Mouse (Mus musculus): Measurements from ENCODE around the gene Gal3st3.
"Not testable (repeated sequence)": the region's sequence is repeated elsewhere in the genome, so short reads cannot be mapped to it uniquely, and the experiment has no call there.

Gal3st3 gene

DNA sequence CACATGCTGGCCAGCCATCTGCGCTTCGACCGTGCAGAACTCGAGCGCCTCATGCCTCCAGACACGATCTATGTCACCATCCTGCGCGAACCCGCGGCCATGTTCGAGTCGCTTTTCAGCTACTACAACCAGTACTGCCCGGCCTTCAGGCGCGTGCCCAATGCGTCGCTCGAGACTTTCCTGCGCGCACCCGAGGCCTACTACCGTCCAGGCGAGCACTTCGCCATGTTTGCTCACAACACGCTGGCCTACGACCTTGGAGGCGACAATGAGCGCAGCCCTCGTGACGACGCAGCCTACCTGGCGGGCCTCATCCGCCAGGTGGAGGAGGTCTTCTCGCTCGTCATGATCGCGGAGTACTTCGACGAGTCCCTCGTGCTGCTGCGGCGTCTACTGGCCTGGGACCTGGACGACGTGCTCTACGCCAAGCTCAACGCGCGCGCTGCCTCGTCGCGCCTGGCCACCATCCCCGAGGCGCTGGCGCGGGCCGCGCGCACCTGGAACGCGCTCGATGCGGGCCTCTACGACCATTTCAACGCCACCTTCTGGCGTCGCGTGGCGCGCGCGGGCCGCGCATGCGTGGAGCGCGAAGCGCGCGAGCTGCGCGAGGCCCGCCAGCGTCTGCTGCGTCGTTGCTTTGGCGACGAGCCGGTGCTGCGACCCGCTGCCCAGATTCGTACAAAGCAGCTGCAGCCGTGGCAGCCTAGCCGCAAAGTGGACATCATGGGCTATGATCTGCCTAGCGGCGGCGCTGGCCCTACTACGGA, 9.0 kb downstream of the Gal3st3 start:
- DNase-seq (ENCODE audit: low spot score in 2 of 2), result no peak

- no peak for DNase-seq (ENCODE audit: low spot score in 2 of 2)
Observed at GRCm38 (mm10) chr19:5309025-5309424, 10.9 kb downstream of the Gal3st3 start.

DNA sequence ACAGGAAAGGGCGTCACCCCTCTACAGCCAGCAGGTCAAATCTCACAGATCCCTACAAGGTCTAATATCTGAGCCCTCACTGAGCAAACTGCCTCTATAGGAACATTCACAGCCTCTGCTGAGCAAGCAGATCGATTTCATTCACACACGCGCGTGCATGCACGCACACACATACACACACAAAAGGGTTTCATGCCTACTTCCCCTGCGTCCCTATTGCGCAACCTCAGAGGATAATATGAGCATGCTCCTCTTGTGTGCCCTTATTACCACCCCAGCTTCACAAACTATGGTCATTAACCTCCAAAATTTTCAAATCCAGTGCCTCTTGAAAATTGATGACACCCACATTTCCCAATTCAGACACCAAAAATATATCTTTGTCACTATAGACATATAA, 15.1 kb downstream of the Gal3st3 start:
- no peak for DNase-seq (ENCODE audit: low spot score in 2 of 2)

DNA sequence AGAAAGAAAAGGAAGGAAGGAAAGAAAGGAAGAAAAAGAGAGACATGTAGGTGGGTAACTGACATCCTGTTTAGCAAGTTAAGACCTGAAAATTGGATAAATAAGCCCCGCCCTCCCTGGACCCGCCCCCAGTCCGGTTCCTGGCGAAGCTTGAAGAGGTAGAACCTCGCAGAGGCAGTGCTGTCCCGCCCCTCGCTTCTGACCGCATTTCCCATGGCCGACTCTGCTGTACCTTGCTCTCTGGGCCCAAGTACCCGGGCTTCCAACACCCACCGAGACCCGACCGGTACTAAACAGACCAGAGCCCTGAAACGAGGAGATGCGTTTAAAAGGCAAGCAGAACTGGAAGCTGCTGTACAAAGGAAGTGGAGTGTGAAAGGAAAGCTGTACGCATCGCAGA, 25.7 kb downstream of the Gal3st3 start:
- no peak for DNase-seq (ENCODE audit: low spot score in 2 of 2)

GRCm38 (mm10) chr19:5327970-5328369, 29.8 kb downstream of the Gal3st3 start:
- no peak for DNase-seq (ENCODE audit: low spot score in 2 of 2)

- no peak for DNase-seq (ENCODE audit: low spot score in 2 of 2)
Observed at GRCm38 (mm10) chr19:5334741-5335140, 36.6 kb downstream of the Gal3st3 start.

DNA sequence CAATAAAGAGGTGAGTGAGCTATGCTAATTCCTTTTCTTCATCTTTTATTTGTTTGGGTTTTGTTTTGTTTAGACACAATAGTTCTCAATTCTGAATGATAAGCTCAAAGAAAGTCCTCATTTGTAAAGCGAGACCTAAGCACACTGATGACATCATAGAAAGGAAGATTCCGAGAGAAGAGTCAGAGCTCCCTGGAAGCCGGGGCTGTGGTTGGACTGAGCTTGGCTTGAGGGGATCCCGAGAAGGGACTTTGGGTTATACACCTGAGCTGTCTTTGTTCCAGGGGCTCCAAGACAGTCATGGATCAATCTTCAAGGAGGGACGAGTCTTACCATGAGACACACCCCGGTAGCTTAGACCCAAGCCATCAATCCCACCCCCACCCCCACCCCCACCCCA, 37.3 kb downstream of the Gal3st3 start, which contains the start of gene Catsper1:
Catsper1 (plus strand) TSS at position 301 of the 400 bp plus-strand sequence.
- no peak for DNase-seq (ENCODE audit: low spot score in 2 of 2)

DNA sequence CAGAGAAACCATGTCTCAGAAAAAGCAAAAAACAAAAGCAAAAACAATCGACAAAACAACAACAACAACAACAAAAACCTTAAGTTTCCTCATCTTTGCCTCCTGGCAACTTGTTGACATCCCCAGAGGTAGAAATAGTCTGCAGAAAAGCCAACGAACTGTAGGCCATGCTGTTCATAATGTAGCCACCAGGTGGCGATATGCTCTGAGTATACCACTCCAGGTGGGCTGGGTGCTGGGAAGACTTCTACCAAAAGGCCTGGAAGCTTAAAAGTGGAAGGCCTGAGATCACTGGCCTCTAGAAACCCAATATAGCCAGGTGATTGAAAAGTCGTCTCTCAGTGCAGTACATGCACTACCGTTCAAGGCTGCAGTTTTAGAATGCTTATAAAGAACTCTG, 39.8 kb downstream of the Gal3st3 start:
- DNase-seq (ENCODE audit: low spot score in 2 of 2), result peak; percentile 44 to 69

- DNase-seq (ENCODE audit: low spot score in 2 of 2), result no peak
Observed at GRCm38 (mm10) chr19:5341360-5341759, 43.2 kb downstream of the Gal3st3 start.

DNA sequence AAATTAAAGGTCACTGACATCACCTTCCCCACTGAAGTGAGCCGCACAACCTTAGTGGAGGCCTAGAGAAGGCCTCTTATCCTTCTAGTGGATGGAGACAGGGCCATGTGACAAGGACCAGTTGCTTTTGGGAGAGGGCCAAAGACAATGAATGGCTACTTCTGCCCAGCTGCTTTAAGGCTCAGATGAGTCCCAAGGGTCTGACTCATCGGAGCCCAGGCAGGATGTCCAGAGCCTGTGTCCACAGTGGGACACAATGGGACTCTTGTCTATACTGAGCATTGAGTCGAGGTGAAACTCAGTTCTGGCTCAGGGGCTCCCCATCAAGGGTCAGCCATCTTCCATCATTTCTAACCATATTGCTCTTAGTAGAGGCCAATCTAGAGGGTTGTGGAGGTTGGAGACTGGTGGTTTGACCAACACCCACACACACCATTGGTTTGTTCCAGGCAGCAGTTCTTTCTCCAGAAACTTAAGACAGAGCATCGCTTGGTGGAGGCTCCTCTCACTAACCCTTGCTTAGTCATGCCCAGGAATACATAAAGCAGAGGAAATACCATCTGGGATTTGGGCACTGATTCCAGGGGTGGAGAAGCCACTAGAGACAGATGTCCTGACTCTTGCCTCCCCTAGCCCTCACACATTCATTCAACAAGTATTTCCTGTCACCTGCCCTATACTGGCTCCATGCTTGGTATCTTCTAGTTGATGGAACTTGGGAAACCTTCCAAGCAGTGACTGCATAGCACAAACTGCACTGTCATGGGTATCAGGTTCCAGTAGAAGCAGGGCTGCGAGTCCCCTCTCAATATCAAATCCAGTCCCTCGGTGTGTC, 47.4 kb downstream of the Gal3st3 start:
- DNase-seq (ENCODE audit: low spot score in 2 of 2), result no peak

DNA sequence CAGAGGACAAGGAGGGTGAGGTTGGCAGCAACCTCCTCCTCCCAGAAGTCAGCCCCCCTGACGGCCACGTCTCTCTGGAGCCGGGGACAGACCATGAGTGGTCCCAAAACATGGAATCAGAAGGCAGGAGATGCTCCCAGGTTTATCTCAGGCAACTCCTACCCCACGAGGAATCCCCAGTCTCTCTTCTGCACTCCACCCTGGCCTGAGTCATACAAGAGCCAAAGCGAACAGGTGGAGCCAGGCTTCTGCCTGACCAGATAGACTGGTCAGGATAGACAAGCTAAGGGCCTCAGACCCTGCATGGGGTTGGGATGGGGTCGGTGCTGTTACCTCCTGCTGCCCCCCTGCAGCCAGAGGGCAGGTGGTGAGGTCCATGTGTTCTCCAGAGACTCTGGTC, 49.9 kb downstream of the Gal3st3 start:
- DNase-seq (ENCODE audit: low spot score in 2 of 2), result no peak

GRCm38 (mm10) chr19:5348526-5349501, 50.7 kb downstream of the Gal3st3 start:
- no peak for DNase-seq (ENCODE audit: low spot score in 2 of 2)

DNA sequence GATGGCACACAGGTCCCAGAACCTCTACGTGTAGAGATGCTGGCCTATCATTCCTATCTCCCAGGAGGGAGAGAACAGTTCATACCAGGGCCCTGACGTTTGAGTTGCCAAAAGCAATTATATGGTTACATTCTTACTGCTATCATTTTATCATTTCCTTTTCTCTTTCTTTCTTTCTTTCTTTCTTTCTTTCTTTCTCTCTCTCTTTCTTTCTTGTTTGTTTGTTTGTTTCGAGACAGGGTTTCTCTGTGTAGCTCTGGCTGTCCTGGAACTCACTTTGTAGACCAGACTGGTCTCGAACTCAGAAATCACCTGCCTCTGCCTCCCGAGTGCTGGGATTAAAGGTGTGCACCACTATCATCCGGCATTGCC, 51.4 kb downstream of the Gal3st3 start, which contains the start of gene Cst6:
Cst6 (minus strand) TSS at position 73 of the 372 bp plus-strand sequence.
- DNase-seq (ENCODE audit: low spot score in 2 of 2), result not testable (repeated sequence)

GRCm38 (mm10) chr19:5353609-5354008, 55.5 kb downstream of the Gal3st3 start:
- no peak for DNase-seq (ENCODE audit: low spot score in 2 of 2)

DNA sequence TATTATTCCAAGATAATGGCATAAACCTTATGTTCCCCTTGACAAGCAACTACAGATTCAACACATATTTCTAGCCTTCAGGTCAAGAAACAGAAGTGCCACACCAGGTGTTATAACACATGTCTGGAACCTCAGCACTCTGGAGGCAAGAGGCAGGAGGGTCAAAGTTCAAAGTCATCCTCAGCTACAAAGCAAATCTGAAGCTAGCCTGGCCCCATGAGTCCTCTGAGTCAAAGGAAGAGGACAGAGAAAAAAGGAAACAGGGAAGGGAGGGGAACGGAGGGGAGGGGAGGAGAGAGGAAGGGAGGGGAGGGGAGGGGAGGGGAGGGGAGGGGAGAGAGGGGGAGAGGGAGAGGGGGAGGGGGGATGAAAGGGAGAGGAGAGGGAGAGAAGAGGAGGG, 57.9 kb downstream of the Gal3st3 start:
- no peak for DNase-seq (ENCODE audit: low spot score in 2 of 2)
